Mouse (Mus musculus): ENCODE measurements around the gene Fam180a. TPM values are rescaled to one million over a fixed set of nuclear protein-coding genes. Genes with fewer than 3 reads are reported as not detected.

The Fam180a gene
- polyA plus RNA-seq, 1 experiment from 2014 or later = not detected

GRCm38 (mm10) chr6:35277903-35278587 is 47.9 kb downstream of the Fam180a start:
- 72% methylated on average over 10 of the region's 10 CpGs for WGBS
- H3K4me1 ChIP-seq = no peaks in the 10 kb centered on the region
- no peak overlapping the region for H3K27ac ChIP-seq
- no peaks in the 10 kb centered on the region for H3K27me3 ChIP-seq
- no peak overlapping the region for H3K4me2 ChIP-seq
- no peak overlapping the region for H3K4me3 ChIP-seq (replicated peaks)
- no peak for ATAC-seq (ENCODE audit: low FRiP score)
- H3K9me3 ChIP-seq = no peaks in the 10 kb centered on the region
- no peaks in the 10 kb centered on the region for H3K36me3 ChIP-seq (replicated peaks)
- H3K9ac ChIP-seq = no peak overlapping the region

GRCm38 (mm10) chr6:35273391-35274082 is 52.4 kb downstream of the Fam180a start:
- Histone ChIP-seq H3K4me2 (no peak overlapping the region), H3K9me3 (no peaks in the 10 kb centered on the region), H3K27ac (no peak overlapping the region), H3K4me1 (no peaks in the 10 kb centered on the region), H3K9ac (no peak overlapping the region), H3K27me3 (no peaks in the 10 kb centered on the region), H3K36me3 (replicated peaks) (no peaks in the 10 kb centered on the region), H3K4me3 (replicated peaks) (no peak overlapping the region)
- no peak for ATAC-seq (ENCODE audit: low FRiP score)
- WGBS = 87% methylated on average over 11 of the region's 11 CpGs

GRCm38 (mm10) chr6:35271868-35272765 is 53.8 kb downstream of the Fam180a start:
- H3K4me1 ChIP-seq = no peaks in the 10 kb centered on the region
- WGBS = 91% methylated on average over 20 of the region's 20 CpGs
- no peak overlapping the region for H3K27ac ChIP-seq
- no peak overlapping the region for H3K4me3 ChIP-seq (replicated peaks)
- H3K27me3 ChIP-seq = no peaks in the 10 kb centered on the region
- no peaks in the 10 kb centered on the region for H3K9me3 ChIP-seq
- no peak overlapping the region for H3K9ac ChIP-seq
- H3K36me3 ChIP-seq (replicated peaks) = no peaks in the 10 kb centered on the region
- ATAC-seq (ENCODE audit: low FRiP score) = no peak
- no peak overlapping the region for H3K4me2 ChIP-seq

- Histone ChIP-seq H3K36me3 (replicated peaks) (no peaks in the 10 kb centered on the region), H3K27ac (no peak overlapping the region), H3K9ac (no peak overlapping the region), H3K4me1 (no peaks in the 10 kb centered on the region), H3K9me3 (no peaks in the 10 kb centered on the region), H3K27me3 (no peaks in the 10 kb centered on the region), H3K4me3 (replicated peaks) (no peak overlapping the region), H3K4me2 (no peak overlapping the region)
- 88% methylated on average over 12 of the region's 12 CpGs for WGBS
- ATAC-seq (ENCODE audit: low FRiP score) = no peak
Measured at GRCm38 (mm10) chr6:35271094-35271855, 54.7 kb downstream of the Fam180a start.

- 83% methylated on average over 13 of the region's 13 CpGs for WGBS
- no peak overlapping the region for H3K4me3 ChIP-seq (replicated peaks)
- no peak for ATAC-seq (ENCODE audit: low FRiP score)
- H3K9me3 ChIP-seq = no peaks in the 10 kb centered on the region
- H3K9ac ChIP-seq = no peak overlapping the region
- no peaks in the 10 kb centered on the region for H3K36me3 ChIP-seq (replicated peaks)
- no peaks in the 10 kb centered on the region for H3K27me3 ChIP-seq
- H3K27ac ChIP-seq = no peak overlapping the region
- H3K4me1 ChIP-seq = no peaks in the 10 kb centered on the region
- no peak overlapping the region for H3K4me2 ChIP-seq
Measured at GRCm38 (mm10) chr6:35269643-35270042, 56.3 kb downstream of the Fam180a start.

- H3K27ac ChIP-seq = no peak overlapping the region
- H3K9me3 ChIP-seq = no peaks in the 10 kb centered on the region
- H3K9ac ChIP-seq = no peak overlapping the region
- WGBS = 96% methylated on average over 13 of the region's 13 CpGs
- no peak overlapping the region for H3K4me3 ChIP-seq (replicated peaks)
- H3K4me2 ChIP-seq = no peak overlapping the region
- no peaks in the 10 kb centered on the region for H3K27me3 ChIP-seq
- no peaks in the 10 kb centered on the region for H3K4me1 ChIP-seq
- H3K36me3 ChIP-seq (replicated peaks) = no peaks in the 10 kb centered on the region
- no peak for ATAC-seq (ENCODE audit: low FRiP score)
Measured at GRCm38 (mm10) chr6:35268711-35269110, 57.2 kb downstream of the Fam180a start.

GRCm38 (mm10) chr6:35265580-35266278 is 60.2 kb downstream of the Fam180a start:
- Histone ChIP-seq H3K4me1 (no peaks in the 10 kb centered on the region), H3K9ac (no peak overlapping the region), H3K4me2 (no peak overlapping the region), H3K36me3 (replicated peaks) (peaks cover 27% of the 10 kb centered on the region), H3K4me3 (replicated peaks) (no peak overlapping the region), H3K27me3 (no peaks in the 10 kb centered on the region), H3K27ac (no peak overlapping the region), H3K9me3 (no peaks in the 10 kb centered on the region)
- WGBS = 90% methylated on average over 15 of the region's 15 CpGs
- no peak for ATAC-seq (ENCODE audit: low FRiP score)

Other genes with a start within 250 kb of the Fam180a start
- gene Cnot4, start 192.4 kb downstream of the Fam180a start, polyA plus RNA-seq (2016; fragmentation: Nextera tagmentation; extraction: Ambion mirVana) = 31.2 and 34.9 TPM in 2 replicates
- 58.6 and 62.0 TPM in 2 replicates for gene Nup205, start 148.7 kb downstream of the Fam180a start, polyA plus RNA-seq (2016; fragmentation: Nextera tagmentation; extraction: Ambion mirVana)
- 0.09 and 0.14 TPM in 2 replicates for gene Slc13a4, start 18.0 kb downstream of the Fam180a start, polyA plus RNA-seq (2016; fragmentation: Nextera tagmentation; extraction: Ambion mirVana)
- gene Mtpn, start 213.7 kb upstream of the Fam180a start, polyA plus RNA-seq (2016; fragmentation: Nextera tagmentation; extraction: Ambion mirVana) = 172 and 179 TPM in 2 replicates

Measured in forebrain, embryonic 12.5 days (tissue).